Mouse (Mus musculus) spleen, adult 18-20 months (tissue): ENCODE results near the gene Gpr37l1.
"Not testable (repeated sequence)": the region's sequence is repeated elsewhere in the genome, so short reads cannot be mapped to it uniquely, and the experiment has no call there.

Experiments
- DNase-seq, 2 experiments: peaks; one replicate each; pipeline ENCODE4 v3.0.0; 2022; ENCODE audit warnings: mixed read lengths in 2 of 2

Gpr37l1 gene

GRCm38 (mm10) chr1:135167435-135167834 is at the start of gene Gpr37l1:
Gene Gpr37l1 (minus strand): TSS chr1:135167681.
- DNase-seq, result no peak

DNA sequence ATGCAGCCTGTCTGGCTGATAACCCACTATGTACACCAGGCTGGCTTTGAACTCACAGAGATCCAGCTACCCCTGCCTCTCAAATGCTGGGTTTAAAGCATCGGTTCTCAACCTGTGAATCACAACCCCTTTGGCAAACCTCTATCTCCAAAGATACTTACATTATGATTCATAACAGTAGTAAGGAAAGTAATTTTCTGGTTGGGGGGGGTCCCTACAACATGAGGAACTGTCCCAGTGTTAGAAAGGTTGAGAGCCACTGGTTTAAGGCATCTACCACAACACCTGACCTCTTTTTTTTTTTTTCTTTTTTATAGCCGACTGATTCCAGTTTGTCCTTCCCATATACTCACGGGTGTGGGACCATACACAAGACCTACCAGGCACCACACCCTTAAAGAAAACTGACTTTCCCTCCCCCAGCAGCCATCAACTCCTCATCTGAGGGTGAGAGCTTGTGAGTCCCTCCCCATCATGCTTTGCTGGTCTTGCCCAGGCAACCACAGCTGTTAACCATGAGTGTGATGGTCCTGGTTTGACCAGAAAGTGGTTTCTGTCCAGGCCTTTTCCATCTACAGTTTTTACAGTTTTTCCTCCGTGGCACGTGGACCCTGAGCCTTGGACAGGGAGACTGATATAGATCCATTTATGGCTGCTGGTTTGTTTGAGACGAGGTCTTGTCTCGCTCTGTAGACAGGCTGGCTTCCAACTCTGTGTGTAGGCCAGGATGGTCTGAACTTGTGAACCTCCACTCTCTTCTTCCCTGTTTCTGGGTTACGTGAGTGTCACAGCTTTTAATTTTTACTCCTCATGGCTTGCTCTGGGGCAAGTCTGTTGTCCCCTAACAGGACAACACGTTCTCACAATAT is 46.5 kb upstream of the Gpr37l1 start:
- no peak for DNase-seq

DNA sequence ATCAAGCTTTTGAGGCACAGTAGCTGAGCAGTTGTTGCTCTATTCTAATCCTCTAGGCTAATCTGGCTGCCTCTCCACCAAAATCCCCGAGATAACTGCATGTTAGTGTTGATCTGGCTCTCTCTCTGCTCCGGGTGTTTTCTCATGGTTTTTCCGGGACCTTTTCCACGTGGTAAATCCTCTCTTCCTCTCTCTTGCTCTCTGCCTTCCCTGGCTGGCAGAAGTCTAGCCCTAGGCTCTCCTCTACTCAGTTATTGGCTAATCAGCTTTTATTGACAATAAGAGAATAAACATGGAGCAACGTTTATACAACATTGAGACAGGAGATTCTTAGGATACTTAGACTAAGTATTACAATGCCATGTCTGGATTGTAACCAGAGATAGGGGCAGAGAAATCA is 42.9 kb upstream of the Gpr37l1 start:
- no peak for DNase-seq

- no peak for DNase-seq
Observed at GRCm38 (mm10) chr1:135208716-135209115, 41.2 kb upstream of the Gpr37l1 start.

- no peak for DNase-seq
Observed at GRCm38 (mm10) chr1:135206586-135207339, 39.3 kb upstream of the Gpr37l1 start.

- DNase-seq, result no peak
Observed at GRCm38 (mm10) chr1:135205257-135205656, 37.8 kb upstream of the Gpr37l1 start.

GRCm38 (mm10) chr1:135204196-135205126 is 37.0 kb upstream of the Gpr37l1 start:
- DNase-seq, result no peak

GRCm38 (mm10) chr1:135200400-135200799 is 32.9 kb upstream of the Gpr37l1 start:
- no peak for DNase-seq

- no peak for DNase-seq
Observed at GRCm38 (mm10) chr1:135199014-135199819, 31.7 kb upstream of the Gpr37l1 start.

DNA sequence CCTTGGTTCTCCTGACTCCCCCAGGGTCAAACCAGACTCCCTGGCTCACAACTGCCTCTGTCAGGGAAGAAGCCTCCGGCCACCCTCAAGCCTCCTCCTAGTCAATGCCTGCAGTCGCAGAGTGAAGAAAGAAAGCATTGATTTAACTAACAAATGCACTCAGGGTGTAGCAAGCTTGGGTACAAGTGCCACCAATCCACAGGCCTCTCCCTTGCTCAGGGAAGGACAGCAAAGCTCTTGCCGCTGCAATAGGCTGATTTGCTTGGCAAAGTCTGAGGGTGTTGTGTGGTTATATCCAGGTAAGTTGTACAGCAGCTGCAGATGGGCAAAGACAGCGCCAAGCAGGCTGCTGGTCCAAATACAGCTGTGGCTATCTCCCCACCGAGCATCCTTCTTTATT is 30.9 kb upstream of the Gpr37l1 start:
- no peak for DNase-seq

DNA sequence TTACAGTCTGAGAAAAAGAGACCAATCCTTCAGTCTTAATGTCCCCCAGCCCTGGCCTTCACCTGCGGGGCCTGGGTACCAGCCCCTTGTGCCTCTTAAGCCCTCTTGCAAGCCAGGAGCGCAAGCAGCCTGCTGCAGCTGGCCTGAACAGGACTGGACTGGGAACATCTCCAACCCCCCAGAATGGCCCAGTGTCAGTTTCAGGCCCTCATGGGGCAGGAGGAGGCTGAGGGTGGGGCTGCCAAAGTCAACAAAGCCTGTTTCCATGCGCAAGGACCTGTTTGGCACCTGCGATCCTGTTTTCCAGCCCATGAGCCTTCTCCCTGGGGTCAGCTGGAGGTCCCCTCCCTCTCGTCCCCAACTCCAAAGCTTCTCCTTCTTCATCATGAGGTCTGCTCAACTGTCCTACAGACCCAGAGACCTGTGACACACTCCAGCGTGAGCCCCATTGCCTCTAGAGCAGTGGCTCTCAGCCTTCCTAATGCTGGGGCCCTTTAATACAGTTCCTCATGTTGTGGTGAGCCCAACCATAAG is 28.5 kb upstream of the Gpr37l1 start:
- DNase-seq, result no peak

GRCm38 (mm10) chr1:135194335-135194734 is 26.9 kb upstream of the Gpr37l1 start:
- not testable (repeated sequence) for DNase-seq

- DNase-seq, result no peak
Observed at GRCm38 (mm10) chr1:135189186-135189585, 21.7 kb upstream of the Gpr37l1 start.

DNA sequence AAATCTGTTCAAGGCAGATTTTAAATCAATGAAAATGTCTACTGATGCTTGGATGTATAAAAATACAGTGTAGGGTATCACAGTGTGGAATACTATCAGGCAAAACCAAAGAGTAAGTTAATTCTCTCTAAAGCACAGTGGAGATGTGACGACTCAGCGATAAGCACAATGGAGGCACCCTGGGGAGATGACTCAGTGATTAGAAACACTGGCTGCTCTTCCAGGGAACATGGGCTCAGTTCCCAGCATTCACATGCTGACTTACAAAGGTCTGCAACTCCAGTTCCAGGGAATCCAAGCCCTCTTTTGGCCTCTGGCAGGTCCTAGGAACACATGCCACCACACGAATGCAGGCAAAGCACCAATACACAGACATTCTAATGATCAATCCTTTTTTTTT is 20.7 kb upstream of the Gpr37l1 start:
- DNase-seq, result no peak

DNA sequence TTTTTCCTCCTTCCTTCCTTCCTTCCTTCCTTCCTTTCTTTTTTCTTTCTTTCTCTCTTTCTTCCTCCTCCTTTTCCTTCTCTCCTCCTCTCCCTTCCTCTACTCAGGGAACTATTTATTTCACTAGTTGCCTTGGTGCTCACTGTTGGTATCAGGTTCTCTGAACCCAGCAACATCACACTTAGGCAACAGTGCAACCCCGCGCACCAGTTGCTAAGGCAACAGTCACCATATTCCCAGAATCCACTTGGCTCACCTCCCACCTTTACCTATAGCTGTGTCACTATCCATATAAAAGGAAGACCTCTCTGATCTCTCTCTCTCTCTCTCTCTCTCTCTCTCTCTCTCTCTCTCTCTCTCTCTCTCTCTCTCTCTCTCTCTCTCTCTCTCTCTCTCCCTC is 19.5 kb upstream of the Gpr37l1 start:
- DNase-seq, result not testable (repeated sequence)

DNA sequence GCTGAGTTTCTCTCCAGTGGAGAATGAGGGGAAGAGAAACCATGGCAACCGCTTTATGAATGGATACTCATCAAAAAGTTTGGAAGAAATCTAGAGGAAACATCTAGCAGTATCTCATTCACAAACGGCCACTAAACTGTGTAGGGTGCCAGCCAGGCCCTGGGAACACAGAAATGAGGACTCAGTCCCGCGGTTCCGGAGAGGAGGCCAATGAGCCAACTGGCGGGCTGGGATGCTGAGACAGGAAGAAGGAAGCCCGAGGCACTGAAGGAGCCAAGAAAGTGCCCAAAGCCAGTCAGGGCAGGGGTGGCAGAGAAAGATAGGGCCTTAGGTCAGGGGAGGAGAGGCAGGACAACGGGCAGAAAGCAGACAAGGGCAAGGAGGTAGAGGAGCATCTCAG is 18.9 kb upstream of the Gpr37l1 start:
- DNase-seq, result no peak

DNA sequence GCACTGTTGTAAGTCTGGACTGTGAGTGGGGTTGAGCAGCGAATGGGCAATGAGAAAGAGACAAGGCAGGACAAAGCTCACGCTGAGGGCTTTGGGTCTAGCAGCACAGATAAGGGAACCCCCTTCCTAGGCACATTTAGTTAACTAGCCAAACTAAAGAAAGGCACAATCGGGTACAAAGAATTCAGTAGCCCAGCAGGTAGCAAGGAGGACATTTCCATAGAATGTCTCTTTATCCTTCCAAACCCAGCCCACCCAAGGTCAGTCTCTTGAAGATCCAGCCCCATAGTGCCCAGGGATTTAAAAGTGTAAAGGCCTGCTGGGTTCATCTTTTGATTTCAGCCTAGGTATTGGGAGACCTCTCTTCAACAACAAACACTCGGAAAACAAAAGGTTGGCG is 18.5 kb upstream of the Gpr37l1 start:
- DNase-seq, result no peak

- DNase-seq, result no peak
Observed at GRCm38 (mm10) chr1:135183941-135184570, 16.6 kb upstream of the Gpr37l1 start.

GRCm38 (mm10) chr1:135183448-135183847 is 16.0 kb upstream of the Gpr37l1 start:
- no peak for DNase-seq

DNA sequence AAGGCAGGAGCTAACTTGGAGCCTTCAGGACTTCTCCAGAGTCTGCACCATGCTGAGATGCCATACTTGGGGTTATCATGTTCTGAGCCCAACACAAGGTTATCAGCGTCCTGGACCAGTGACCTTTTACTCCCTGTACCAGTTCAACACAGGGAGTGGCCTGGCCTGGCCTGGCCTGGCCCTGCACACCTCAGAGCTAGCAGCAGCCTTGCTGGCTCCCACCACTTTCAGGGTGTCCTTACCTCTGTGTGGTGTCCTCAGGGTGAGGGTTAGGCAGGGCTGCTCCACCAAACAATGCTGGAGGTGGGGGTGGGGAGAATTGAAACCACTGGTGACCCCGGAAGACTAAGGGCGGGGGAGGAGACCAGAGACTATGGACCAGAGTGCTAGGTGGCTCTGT is 15.5 kb upstream of the Gpr37l1 start:
- no peak for DNase-seq
